Mouse (Mus musculus): ENCODE data around the gene 1810065E05Rik. TPM values are rescaled to one million over a fixed set of nuclear protein-coding genes. Genes with fewer than 3 reads are reported as not detected.

The 1810065E05Rik gene
- polyA plus RNA-seq (2014; fragmentation: Illumina TruSeq; extraction: RNeasy Lipid Tissue Mini Kit (QIAGEN cat#74804); ENCODE audit: low read depth, low replicate concordance), result not detected

DNA sequence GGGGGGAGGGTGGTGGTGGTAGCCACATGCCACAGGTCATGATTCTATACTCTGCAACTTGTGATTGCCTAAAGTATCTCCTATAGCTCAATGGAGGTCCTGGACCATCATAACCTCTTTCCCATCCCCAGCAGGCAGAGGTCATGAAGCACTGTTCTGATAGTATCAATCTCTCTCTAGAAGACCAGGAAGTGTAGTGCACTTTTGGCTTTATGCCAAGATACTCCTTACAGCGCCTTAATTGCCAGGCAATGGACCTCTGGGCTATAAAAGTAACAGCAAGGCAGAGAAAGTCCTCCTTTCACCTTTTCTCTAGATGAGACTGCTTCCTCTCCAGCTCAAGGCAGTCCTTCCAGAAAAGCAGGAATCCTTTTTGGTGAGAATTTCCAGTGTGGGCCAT, at the start of gene 1810065E05Rik:
TSS of gene 1810065E05Rik (plus strand) at position 297 of the 400 bp plus-strand sequence.

DNA sequence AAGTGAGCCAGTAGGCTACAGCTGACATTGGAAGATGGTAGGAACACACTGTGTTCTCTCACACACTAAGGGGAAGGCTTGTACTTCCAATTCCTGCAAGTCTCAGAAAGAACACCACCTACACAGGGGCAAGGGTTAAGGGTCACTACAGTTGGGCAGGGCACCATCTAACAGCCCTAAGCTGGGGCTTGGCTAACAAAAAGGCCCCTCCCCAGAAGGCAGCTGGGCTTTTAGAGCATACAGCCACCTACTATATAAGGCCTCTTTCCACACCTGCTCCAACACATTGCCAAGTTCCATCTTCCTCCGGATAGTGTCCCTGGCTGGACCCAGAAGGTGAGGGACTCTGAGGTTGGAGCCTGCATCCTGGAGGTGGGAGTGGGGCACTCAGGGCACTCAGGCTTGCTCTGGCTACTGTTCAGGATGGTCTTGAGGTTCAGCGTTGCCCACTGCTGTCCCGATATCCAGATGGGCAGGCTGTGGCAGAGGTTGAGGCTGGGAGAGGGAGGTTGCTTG, 42.1 kb upstream of the 1810065E05Rik start, which contains the start of gene Lypd8:
TSS of gene Lypd8 (plus strand) at position 281 of the 516 bp plus-strand sequence.

GRCm38 (mm10) chr11:58432259-58432658, 11.3 kb downstream of the 1810065E05Rik start, which contains the start of gene Gm12253:
TSS of gene Gm12253 (plus strand) at chr11:58432559.

DNA sequence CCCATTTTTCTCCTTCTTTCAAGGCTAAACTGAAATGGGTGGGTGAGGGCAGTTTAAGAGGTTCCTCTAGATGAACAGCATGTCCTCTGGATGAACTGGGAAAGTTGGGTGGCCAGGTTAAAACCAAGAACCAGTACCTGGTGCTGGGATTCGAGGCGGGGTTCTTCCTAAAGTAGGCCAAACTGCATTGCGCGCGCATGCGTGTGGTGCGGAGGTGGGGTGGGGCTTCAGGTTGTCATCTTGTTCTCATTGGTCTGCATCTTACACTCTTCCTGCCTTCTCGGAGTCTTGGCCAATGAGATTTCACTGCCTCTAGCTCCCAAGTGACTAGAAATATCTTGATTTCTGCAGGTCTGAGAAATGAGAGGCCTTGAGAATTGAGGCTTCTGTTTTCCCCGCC, 31.8 kb downstream of the 1810065E05Rik start, which contains the start of gene Lypd9:
TSS of gene Lypd9 (minus strand) at position 165 of the 400 bp plus-strand sequence.

DNA sequence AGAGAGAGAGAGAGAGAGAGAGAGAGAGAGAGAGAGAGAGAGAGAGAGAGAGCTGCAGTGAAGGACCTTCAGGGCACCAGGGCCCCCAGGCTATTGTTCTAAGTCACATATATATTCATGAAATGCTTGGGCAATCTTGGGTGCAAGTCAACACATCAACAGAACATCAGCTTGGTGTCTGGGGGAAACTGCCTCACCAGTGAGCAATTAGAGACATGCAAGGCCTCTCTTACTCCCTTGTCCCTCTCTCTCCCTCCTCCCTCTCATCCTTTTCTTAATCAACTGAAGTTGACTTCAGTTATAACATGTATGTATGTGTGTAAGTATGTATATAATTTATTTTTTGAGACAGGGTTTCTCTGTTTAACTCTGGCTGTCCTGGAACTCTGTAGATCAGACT, 41.3 kb downstream of the 1810065E05Rik start, which contains the start of gene Olfr30:
TSS of gene Olfr30 (minus strand) at position 101 of the 400 bp plus-strand sequence.

Other genes starting within 250 kb of the 1810065E05Rik start
- gene Mrpl22, start 249.4 kb upstream of the 1810065E05Rik start, polyA plus RNA-seq (2014; fragmentation: Illumina TruSeq; extraction: RNeasy Lipid Tissue Mini Kit (QIAGEN cat#74804); ENCODE audit: low read depth, low replicate concordance), result 44.5 TPM
- gene Igtp, start 221.6 kb upstream of the 1810065E05Rik start, polyA plus RNA-seq (2014; fragmentation: Illumina TruSeq; extraction: RNeasy Lipid Tissue Mini Kit (QIAGEN cat#74804); ENCODE audit: low read depth, low replicate concordance), result 30.2 TPM
- gene Irgm2, start 221.5 kb upstream of the 1810065E05Rik start, polyA plus RNA-seq (2014; fragmentation: Illumina TruSeq; extraction: RNeasy Lipid Tissue Mini Kit (QIAGEN cat#74804); ENCODE audit: low read depth, low replicate concordance), result 44.4 TPM
- not detected for gene 4930438A08Rik, start 146.3 kb upstream of the 1810065E05Rik start, polyA plus RNA-seq (2014; fragmentation: Illumina TruSeq; extraction: RNeasy Lipid Tissue Mini Kit (QIAGEN cat#74804); ENCODE audit: low read depth, low replicate concordance)
- gene Zfp692, start 114.0 kb upstream of the 1810065E05Rik start, polyA plus RNA-seq (2014; fragmentation: Illumina TruSeq; extraction: RNeasy Lipid Tissue Mini Kit (QIAGEN cat#74804); ENCODE audit: low read depth, low replicate concordance), result 0.82 TPM
- 70.4 TPM for gene Zfp672, start 90.8 kb upstream of the 1810065E05Rik start, polyA plus RNA-seq (2014; fragmentation: Illumina TruSeq; extraction: RNeasy Lipid Tissue Mini Kit (QIAGEN cat#74804); ENCODE audit: low read depth, low replicate concordance)
- gene Sh3bp5l, start 90.4 kb upstream of the 1810065E05Rik start, polyA plus RNA-seq (2014; fragmentation: Illumina TruSeq; extraction: RNeasy Lipid Tissue Mini Kit (QIAGEN cat#74804); ENCODE audit: low read depth, low replicate concordance), result 0.87 TPM
- gene Lypd8, start 42.1 kb upstream of the 1810065E05Rik start, polyA plus RNA-seq (2014; fragmentation: Illumina TruSeq; extraction: RNeasy Lipid Tissue Mini Kit (QIAGEN cat#74804); ENCODE audit: low read depth, low replicate concordance), result not detected
- not detected for gene Gm12253, start 11.4 kb downstream of the 1810065E05Rik start, polyA plus RNA-seq (2014; fragmentation: Illumina TruSeq; extraction: RNeasy Lipid Tissue Mini Kit (QIAGEN cat#74804); ENCODE audit: low read depth, low replicate concordance)
- gene Lypd9, start 31.8 kb downstream of the 1810065E05Rik start, polyA plus RNA-seq (2014; fragmentation: Illumina TruSeq; extraction: RNeasy Lipid Tissue Mini Kit (QIAGEN cat#74804); ENCODE audit: low read depth, low replicate concordance), result not detected
- not detected for gene Olfr30, start 41.2 kb downstream of the 1810065E05Rik start, polyA plus RNA-seq (2014; fragmentation: Illumina TruSeq; extraction: RNeasy Lipid Tissue Mini Kit (QIAGEN cat#74804); ENCODE audit: low read depth, low replicate concordance)
- gene Olfr332, start 71.4 kb downstream of the 1810065E05Rik start, polyA plus RNA-seq (2014; fragmentation: Illumina TruSeq; extraction: RNeasy Lipid Tissue Mini Kit (QIAGEN cat#74804); ENCODE audit: low read depth, low replicate concordance), result not detected
- not detected for gene Olfr331, start 81.5 kb downstream of the 1810065E05Rik start, polyA plus RNA-seq (2014; fragmentation: Illumina TruSeq; extraction: RNeasy Lipid Tissue Mini Kit (QIAGEN cat#74804); ENCODE audit: low read depth, low replicate concordance)
- gene Olfr330, start 113.7 kb downstream of the 1810065E05Rik start, polyA plus RNA-seq (2014; fragmentation: Illumina TruSeq; extraction: RNeasy Lipid Tissue Mini Kit (QIAGEN cat#74804); ENCODE audit: low read depth, low replicate concordance), result 1.5 TPM
- gene Olfr329-ps, start 125.3 kb downstream of the 1810065E05Rik start, polyA plus RNA-seq (2014; fragmentation: Illumina TruSeq; extraction: RNeasy Lipid Tissue Mini Kit (QIAGEN cat#74804); ENCODE audit: low read depth, low replicate concordance), result 3.0 TPM
- gene Olfr328, start 134.5 kb downstream of the 1810065E05Rik start, polyA plus RNA-seq (2014; fragmentation: Illumina TruSeq; extraction: RNeasy Lipid Tissue Mini Kit (QIAGEN cat#74804); ENCODE audit: low read depth, low replicate concordance), result not detected
- gene Olfr224, start 149.4 kb downstream of the 1810065E05Rik start, polyA plus RNA-seq (2014; fragmentation: Illumina TruSeq; extraction: RNeasy Lipid Tissue Mini Kit (QIAGEN cat#74804); ENCODE audit: low read depth, low replicate concordance), result not detected
- gene Olfr325, start 156.6 kb downstream of the 1810065E05Rik start, polyA plus RNA-seq (2014; fragmentation: Illumina TruSeq; extraction: RNeasy Lipid Tissue Mini Kit (QIAGEN cat#74804); ENCODE audit: low read depth, low replicate concordance), result not detected
- not detected for gene Olfr324, start 174.0 kb downstream of the 1810065E05Rik start, polyA plus RNA-seq (2014; fragmentation: Illumina TruSeq; extraction: RNeasy Lipid Tissue Mini Kit (QIAGEN cat#74804); ENCODE audit: low read depth, low replicate concordance)
- not detected for gene 2210407C18Rik, start 195.0 kb downstream of the 1810065E05Rik start, polyA plus RNA-seq (2014; fragmentation: Illumina TruSeq; extraction: RNeasy Lipid Tissue Mini Kit (QIAGEN cat#74804); ENCODE audit: low read depth, low replicate concordance)
- gene Olfr323, start 209.4 kb downstream of the 1810065E05Rik start, polyA plus RNA-seq (2014; fragmentation: Illumina TruSeq; extraction: RNeasy Lipid Tissue Mini Kit (QIAGEN cat#74804); ENCODE audit: low read depth, low replicate concordance), result not detected
- not detected for gene Trim58, start 219.4 kb downstream of the 1810065E05Rik start, polyA plus RNA-seq (2014; fragmentation: Illumina TruSeq; extraction: RNeasy Lipid Tissue Mini Kit (QIAGEN cat#74804); ENCODE audit: low read depth, low replicate concordance)
- gene Olfr322, start 237.7 kb downstream of the 1810065E05Rik start, polyA plus RNA-seq (2014; fragmentation: Illumina TruSeq; extraction: RNeasy Lipid Tissue Mini Kit (QIAGEN cat#74804); ENCODE audit: low read depth, low replicate concordance), result not detected

Measured in adrenal gland, adult 10 weeks (tissue).